Mouse (Mus musculus) cerebellum, postnatal 36 days (tissue): ENCODE data around the gene Zeb2.

Experiments used
- DNase-seq, 2 experiments: peaks; one replicate each; pipeline ENCODE4 v3.0.0; 2021 to 2022; ENCODE audit warnings: mixed read lengths in 2 of 2

Gene Zeb2

DNA sequence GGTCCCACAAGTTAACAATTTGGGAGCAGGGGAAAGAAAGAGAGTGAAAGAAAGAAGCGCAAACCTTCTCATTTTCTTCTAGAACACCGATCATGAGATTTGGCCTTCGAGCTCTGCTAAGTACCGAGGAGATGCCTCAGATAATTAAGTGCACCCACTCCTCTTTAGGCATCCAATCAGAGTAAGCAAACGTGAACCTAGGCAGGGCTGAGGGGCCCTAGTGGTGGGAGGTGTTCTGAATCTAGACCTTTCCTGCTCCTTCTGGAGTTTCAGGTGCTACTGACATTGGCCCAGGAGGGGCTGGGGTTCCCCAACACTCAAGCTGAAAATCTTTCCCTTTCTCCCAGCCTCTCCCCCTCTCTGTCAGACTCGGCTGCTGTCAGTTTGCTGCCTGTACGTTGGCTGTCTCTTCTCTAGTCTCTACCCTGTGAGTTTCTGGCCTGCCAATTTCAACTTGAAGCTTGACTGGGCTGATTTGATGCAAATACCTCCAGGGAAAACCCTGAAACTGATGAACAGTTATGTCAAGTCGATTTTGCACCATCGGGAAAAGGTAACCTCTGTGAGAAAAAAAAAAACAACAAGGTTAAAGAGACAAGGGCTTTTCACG lies 20.5 kb downstream of the Zeb2 start:
- DNase-seq = no peak

DNA sequence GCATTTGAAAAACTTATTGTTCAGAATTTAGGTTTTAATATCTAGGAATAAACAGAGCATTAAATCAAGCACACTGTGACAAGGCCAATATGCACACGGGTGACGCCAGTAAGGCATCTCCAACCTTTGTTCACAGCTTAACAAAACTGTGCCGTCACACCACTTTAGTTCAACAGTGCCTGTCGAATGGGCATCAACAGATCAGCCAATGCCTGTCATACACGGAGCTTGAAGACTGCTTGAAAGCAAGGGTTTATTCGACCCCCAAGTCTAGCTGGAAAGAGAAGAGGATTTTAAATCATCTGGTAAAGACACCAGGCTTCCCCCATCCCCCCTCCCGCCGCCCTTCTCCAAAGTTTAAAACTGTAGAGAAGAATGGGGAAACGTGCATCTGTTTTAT lies 21.4 kb downstream of the Zeb2 start:
- no peak for DNase-seq

DNA sequence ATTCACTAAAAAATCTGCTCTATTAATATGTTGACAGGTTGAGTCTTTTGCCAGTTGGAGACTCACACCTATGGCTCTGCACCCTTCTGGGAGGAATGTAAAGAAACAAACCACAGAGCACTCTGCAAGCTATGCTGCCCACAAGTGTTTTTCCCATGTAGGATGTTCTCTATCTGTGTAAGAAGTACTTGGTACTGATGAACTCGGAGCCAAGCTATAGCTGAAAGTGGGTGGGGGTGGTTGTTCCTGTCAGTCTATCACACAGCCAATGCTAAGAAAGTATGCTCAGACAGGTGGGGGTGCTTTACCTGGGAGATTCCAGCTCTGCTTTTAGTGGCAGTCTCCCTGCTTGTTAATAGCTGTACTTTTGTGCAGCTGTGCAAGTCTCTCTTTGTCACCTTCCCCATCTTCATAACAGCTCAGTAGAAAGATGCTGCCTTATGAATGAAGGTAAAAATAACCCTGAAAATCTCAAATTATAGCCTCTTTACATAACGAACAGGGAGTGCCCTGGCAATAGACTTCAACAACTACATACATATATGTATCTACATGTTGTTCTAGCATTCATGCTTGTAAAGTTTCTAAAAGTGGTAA lies 22.7 kb downstream of the Zeb2 start:
- DNase-seq = no peak

DNA sequence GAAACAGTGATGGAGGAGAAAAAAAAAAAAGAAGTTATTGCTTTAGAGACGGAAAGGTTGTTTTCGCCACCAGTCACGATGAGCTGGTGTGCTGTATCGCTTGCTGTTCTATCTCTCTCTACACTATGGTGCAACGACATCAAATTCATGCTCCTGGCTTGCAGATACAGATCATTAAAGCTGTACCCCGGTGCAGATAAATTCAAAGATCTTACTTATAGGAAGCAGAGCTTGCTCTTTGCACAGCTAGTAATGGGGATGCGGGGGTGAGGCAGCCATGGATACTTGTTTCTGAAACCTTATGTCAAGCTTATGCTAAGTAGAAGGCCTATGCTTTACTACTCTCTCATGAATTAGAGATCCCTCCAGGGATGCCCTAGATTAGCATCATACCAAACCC lies 23.7 kb downstream of the Zeb2 start:
- DNase-seq = no peak

DNA sequence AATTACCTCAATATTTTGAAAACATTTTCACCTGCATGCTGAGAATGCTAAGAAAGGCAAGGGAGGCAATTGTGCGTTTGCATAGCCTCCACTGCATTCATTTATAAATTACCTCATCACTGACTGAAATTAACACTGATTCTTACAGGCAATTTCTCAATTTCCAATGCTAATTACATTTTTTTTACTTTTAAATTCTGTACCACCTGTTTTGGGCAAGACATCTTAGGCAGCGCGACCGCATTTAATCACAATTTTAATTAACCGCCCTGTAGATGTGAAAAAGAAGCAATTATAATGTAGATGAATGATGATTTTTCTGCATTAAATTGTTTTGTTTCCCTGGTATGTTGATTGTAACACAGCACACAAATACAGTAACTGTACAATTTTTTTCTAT lies 24.5 kb downstream of the Zeb2 start:
- DNase-seq = no peak

DNA sequence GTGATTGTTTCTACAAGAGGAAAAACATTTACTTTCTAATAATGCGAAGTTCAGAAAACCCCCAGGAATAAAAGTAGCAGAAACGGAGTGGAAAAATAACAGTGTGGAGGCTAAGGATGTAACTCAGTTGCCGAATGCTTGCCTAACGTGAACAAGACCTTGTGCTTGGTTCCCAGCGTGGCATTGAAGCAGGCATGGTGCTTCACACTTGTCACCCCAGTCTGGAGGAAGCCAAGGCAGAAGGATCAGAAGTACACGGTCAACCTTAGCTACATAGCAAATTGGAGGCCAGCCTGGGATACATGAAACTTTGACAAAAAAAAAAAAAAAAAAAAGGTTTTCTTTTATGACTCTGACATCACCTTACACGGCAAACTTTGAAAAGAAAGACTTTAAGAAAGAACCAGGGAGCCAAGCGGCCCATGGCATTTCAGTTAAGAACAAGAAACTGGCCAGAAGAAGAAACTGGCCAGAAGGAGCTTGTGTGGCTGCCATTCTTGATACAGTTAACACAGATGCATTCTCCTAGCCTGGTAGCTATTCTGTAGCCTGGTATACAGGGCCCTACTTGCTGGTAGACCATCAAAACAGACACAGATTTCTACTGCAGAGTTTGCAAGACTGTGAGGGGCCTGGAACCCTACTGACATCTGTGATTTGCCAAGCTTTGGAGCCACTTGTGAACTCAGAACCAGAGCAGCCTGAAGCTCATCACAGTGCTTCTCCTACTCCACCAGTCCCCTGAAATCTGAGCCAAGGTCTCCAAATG lies 26.5 kb downstream of the Zeb2 start:
- no peak for DNase-seq

DNA sequence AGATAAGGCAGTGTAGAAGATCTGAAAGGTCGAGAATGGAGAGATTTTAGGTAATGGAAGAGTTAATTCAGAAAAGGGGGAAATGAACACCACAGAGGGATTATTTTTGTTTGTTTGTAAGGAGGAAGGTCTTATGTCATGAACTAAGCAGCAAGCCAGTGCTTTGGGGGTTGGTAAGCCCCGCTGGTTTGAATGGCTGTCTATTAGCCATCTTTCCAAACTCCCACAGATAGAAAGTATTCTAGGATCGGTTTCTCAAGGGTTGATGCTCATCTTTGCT lies 28.0 kb downstream of the Zeb2 start:
- DNase-seq = no peak

DNA sequence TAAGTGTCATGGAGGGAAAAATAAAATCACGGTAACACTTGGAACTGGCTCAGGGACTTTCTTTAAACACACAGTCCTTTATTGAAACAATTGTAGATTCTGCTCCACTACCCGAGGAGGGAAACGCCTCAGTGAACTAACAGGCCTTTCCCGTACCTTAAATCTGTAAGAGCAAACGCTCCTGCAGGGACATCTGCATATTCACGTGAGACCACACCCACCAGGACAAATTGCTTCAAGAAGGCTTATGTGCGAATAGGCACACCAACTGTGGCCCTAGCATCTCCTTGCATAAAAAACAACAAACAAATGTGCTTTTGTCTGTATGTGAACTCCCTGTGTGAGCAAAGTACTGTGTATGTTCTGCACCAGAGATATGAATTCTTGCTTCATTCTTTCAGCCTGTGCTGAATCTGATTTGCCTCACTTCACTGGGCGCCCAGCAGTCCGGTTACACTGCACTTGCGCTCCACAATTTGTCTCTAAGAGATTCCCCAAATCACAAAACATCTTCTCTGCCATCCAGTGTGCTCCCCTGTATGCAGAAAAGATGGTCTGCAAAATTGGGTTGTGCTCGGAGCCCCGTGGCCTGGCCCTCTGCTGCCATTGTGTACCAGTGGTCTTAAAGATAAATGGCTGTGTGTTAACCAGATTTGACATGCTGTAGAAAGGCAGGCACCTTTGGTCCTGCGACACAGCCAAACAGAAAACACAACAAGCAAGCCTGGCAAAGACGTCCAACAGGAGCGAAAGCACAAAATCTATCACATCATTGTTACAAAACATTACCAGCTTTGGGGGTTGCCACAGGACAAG lies 28.6 kb downstream of the Zeb2 start:
- DNase-seq = no peak

DNA sequence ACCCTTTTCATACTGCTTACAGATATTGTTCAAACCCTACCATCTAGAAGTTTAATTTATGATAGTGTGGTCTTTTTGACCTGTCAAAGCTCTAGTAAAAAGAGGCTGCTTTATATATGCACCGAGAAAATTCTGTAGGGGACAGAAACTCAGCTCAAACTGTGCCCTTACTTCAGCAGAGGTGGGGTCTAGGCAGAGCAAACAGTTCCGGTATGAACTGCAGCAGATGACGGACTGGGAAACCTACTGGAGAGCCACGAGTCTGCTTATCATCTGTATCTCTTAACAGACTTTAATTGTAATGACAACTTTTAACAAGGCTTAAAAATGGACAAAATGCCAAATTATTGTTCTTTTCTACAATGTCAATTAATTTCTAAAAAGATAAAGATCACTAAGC lies 30.0 kb downstream of the Zeb2 start:
- DNase-seq = no peak

DNA sequence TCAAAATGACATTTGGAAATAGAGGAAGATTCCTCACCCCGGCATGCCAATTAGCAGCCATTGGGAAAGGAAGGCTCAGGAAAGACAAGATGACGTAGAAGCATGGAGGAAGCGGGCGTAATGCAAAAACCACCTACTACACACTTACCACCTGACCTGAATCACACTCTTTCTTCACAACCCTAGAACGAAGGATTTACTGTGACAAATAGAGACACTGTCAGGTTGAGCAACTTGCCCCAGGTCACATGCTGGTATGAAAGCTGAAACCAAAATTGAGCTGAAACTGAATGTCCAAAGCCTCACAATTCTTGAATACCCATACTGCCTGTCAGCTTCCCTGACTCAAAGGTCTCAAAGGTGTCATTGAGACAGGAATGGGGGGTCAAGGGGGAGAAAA lies 31.5 kb downstream of the Zeb2 start:
- no peak for DNase-seq

DNA sequence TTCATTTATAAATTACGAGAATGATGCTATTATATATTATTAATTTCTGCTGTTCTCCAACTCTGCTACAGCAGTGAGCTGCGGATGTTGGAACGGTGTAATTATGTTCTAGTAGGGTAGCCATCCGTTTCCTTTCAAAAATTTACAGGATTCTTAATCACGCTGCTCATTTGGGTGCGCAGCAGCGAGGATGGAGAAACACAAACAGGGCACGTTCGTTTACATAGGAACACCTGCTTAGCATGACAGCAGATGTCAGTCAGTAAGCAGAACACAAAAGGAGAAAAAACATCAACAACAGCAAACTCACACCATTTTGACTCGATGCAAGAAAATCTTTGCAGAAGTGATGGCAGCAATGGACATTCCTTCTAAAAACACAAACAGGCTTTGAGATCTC lies 34.2 kb downstream of the Zeb2 start:
- DNase-seq = no peak

DNA sequence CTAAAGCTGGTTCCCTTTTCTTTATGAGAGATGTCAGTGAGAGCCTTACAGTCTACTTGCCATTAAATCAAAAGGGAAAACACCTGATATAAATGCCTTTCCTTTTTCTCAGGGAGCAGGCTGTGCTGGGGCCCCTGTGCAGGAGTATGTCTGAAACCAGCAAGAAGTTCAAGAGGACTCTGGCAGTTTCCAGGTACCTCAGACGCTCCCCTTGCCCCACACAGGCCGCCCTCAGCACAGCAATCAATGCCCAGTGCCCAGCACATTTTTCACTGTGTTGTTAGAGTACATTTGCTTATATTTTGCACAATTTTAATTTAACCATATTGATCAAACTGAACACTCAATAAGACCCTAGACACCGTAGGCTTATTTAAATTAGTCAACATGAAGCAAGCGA lies 35.6 kb downstream of the Zeb2 start:
- DNase-seq = no peak

DNA sequence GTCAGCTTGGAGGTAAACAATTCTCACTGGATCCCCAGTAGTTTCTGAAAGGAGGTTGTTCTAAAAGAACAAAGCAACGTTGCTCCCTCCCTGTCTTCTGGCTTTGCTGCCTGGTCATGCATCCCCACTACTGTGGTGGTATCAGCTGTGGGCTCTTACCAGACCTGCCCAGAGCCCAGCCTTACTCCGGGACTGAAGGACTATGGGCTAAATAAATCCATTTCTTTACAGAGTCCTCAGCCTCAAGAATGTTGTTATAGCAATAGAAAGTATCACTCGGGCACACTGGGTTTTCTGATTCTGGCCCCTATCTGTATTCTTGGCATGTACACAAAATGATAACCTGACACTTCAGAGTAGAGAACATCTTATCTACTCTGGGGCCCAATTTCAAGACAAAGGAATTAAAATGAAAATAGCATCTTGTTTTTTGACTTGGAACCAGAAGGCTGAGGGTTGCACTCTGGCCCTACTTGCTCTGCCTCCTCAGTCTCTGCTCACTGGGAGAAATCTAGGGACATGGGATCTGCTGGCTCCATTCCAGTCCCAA lies 39.2 kb downstream of the Zeb2 start:
- no peak for DNase-seq

DNA sequence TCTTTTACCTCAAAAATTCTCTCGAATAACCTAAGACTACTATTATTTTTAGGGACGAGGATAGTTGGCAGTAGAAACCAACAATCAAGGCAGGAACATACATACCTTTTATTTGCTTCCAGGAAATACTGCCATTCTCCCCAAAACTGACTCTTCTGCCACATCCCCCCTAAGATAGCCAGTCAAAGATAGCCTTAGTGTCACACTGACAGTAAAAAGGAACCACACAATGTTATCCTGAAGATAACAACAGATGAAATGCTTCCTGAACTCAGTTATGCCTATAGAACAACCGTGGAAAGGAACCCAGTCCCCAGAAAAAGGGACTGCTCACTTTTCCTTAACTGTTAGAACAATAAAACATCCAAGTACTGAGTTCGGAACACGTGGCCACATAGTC lies 39.8 kb downstream of the Zeb2 start:
- no peak for DNase-seq

DNA sequence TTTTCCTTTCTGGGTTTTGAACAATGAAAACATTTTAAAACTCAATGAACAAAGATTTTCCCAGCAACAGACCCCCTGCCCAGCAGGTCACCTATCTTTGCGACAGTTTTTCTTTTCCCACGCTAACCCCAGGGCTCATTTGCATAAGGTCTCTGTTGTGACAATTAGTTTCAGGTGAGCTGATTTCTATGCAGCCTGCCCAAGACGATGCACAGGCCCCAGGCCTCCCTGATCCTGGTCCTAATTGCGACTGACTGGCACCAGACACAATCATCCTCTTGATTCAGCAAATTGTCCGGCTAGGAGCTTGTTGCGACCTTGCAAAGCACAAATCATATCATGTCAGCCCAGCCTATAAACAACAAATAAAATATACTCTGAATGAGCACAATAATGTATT lies 44.2 kb downstream of the Zeb2 start:
- DNase-seq = no peak

DNA sequence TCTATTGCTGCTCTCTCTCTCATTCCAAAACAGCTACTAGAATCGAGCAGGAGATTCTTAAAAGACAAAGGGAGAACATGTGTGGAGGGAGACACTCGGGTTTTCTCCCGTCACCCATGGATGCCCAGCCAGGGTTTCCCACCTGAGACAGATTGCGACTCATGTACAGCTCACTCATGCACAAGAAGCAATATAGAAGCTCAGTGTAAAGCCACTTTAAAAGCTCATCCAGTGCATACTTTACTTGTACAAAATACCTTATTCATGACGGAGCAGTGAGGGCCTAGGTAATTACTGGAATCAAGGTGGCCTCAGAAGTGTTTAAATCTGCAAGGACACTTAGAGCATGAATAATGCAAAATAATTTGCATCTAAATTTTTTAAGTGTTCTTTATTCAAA lies 45.9 kb downstream of the Zeb2 start:
- no peak for DNase-seq

DNA sequence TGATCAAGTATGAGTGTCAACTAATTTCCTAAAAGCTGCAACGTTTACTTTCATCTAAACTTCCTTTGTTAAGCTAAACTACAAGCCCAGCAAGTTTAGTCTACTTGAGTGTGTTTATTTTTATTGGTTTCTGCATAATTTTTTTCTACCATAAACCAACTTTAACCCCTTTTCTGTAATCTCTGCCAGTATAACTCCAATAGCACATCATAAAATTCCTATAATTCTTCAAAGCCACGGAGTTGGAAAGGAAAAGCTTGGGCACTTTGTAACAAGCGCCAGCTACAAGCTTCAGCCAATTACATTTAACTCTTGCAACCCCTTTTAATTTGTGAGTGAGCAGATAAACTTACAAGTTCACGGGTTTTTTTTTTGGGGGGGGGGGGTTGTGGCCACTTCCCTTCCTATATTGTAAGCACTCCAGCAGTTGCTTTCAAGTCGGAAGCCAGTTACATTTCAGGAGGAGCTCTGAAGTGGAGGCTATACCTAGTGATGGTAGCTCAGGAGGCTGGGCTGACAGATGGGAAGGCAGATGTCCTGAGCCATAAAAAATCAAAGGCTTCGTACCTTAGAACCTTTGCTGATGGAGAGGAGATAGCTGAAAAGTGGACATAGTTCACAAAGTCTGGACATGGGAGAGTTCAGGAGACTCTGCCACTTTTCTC lies 46.5 kb downstream of the Zeb2 start:
- no peak for DNase-seq

DNA sequence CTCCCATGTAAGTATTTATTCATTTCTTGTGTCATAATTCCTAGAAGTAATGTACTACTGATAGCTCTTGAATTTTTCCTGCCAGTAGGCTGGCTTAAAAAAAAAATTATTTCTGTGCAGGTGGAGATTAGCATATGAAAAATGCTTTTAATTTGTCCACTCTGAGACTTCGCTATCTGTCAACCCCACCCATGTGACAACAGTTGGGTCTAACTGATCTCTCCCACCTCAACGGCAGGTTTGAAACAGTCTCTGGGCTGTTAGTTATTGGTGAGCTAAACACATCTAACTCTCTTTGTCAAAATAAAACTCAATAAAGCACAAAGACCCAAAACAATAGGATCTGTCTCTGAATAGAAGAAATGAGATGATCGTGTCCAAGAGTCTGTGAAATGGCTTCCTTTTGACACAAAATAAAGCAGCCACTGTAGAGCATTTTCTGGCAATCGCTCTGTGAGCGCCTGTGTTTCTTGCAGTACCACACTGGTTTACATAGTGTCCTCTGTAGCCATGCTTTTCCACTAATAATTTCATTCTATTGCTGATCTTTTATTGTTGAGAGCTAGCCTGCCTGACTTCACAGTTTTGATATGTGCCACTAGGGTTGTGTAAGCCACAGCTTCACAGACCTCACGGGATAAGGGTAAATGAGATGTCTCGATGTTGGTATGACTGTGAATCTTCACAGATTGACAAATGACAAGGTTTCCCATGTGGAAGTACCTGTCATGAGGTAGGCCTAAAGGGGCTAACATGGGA lies 48.2 kb downstream of the Zeb2 start:
- no peak for DNase-seq

DNA sequence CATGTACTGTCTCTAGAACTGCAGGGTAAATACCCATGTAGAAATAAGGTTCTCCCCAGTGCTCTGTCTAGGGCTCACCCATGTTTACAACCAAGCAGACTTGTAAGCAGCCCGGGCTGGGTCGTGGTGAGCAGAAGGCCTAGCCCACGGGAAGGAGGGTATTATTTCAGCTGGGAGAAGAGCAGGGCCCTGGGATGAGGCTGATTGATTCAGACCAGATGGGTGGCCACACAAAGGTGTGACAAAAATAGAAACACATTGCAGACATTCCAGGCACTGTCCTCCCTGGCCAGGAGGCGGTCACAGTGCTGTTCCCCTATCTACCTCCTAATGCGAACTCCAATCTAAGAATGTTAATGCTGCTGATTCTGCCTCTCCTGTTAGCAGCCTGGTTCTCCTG lies 50.1 kb downstream of the Zeb2 start:
- no peak for DNase-seq

DNA sequence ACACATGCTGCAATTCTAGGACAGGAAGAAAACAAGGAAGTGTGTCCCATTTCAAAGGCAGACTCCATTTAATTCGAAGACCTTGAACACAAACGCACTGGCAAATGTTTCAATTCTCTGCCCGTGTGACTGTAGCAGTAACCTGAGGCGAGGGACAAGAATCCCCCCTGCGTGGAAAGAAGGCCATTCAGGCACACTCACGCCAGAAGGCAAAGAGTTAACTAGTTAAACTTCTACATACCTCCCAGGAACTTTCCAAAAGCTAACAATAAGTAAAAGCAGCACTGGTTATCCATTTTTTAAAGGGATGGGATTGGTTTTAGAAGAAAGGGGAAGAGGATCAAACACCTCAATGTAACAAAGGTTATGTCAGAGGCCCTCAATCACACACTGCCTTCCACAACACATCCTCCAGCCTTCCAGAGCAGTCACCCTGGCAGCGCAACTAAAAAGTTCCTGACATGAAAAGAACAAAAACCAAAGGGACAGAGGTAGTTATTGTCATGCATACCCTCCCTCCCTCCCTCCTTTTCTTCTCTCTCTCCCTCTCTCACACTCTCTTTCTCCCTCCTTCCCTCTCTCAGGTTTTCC lies 53.8 kb downstream of the Zeb2 start:
- DNase-seq = no peak

DNA sequence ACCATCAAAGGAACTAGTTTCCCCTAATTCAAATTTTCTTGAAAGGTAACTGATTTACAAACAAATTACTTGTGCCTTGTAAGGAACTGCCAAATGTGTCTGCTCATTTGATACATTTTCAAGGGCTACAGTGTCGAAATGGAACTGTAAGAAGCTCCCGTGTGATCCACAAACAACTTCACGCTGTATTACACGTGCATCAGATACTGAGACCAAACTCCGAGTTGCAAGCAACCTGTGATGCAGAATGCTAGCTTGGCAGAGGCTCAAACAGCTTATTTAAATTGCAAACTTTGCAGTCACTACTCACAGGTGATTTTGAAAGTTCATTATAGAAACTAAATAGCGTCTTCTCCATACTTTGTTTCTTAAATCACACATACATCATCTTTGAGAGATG lies 55.1 kb downstream of the Zeb2 start:
- DNase-seq = no peak

DNA sequence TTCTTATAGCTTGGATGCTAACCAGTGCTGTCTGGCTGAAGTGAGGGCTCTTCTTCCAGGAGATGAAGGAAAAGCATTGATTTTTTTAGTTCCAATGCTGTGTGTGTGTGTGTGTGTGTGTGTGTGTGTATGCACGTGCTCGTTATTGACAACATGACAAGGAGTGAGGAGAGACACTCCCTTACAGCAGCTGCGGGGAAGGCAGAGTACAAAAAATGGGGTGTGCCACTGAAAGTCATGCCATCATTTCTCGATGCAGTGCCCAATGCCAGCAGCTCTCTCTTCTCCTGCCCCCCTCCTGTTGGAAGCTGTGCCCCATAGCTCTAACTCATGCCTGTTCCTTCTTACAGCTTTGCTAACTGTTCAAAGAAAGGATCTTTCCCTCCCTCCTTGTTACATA lies 56.4 kb downstream of the Zeb2 start:
- no peak for DNase-seq
